Mouse (Mus musculus) brain, embryonic 14.5 days (tissue): Measurements from ENCODE around the gene Srd5a1.

Experiments used
- CTCF ChIP-seq: fragments of 200-500 bp; IDR thresholded peaks from 2 replicates; pipeline ENCODE4 v1.5.1; 2012; ENCODE audit warnings: inconsistent platforms, mild to moderate bottlenecking, moderate library complexity, borderline replicate concordance; ENCODE audit not compliant: insufficient read depth, insufficient read length; ENCODE audit errors: extremely low read depth
- POLR2A ChIP-seq: fragments of 200-500 bp; IDR thresholded peaks from 2 replicates; pipeline ENCODE4 v1.6.1; 2012; ENCODE audit warnings: mild to moderate bottlenecking, inconsistent platforms, borderline replicate concordance; ENCODE audit not compliant: poor library complexity, insufficient read depth, insufficient read length, severe bottlenecking; ENCODE audit errors: extremely low read depth

- TF ChIP-seq CTCF (no peak), POLR2A (no peak)
These were observed 57.0 kb downstream of the Srd5a1 start for GRCm38 (mm10) chr13:69554255-69554654.
